ENCODE assay signal across 8 mouse cellular contexts in the genomic region with DNA sequence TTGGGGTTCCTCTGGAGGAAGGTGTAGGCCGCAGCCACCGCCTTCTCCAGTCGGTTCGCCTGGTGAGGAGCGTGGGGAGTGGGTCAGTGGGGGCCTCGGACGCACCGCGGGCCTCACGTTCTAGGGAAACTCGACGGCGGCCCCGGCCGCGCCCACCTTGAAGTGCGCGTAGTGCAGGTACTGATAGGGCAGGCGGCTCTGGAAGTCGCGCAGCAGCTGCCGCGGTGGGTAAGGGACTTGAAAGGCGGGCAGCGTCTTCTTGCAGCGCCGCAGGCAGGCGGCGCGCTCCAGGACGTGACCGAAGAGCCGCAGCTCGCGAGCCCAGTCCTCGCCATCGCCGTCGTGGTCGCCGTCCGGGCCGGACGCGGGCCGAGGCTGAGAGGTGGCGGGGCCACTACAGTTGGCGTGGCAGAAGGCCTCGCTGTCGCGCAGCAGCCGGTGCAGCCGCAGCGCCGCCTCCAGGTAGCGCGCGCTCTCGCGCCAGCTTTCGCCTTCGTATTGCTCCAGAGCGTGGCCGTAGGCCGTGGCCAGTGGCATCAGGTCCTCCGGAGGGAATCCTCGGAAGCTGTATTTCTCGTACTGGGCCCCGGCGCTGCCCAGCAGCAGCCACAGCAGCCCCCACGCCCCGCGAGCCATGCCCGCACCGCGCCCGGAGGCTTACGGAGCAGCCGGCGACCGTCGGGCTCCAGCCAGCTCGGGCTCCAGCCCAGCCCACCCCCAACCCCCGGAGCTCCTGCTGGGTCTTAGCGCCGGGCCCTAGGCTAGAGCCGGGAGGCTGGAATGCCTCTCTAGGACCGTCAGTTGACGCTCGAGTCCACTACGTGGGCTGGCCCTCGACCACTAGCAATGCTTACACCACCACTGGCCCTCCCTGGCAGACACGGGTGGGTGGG. TPM values are rescaled to one million over a fixed set of nuclear protein-coding genes. Genes with fewer than 3 reads are reported as not detected.
DNase-seq lines count a peak whose midpoint lies in the region; ATAC-seq lines count a peak whose summit lies in the region.

TSS of gene P3h4 (minus strand) at position 816 of the 893 bp plus-strand sequence.

- H3K27me3 ChIP-seq in hindbrain, embryonic 14.5 days (ENCODE audit: control insufficient read depth, insufficient read depth, low read length): peaks cover 24% of the 10 kb centered on the region

- peak within 1 kb of the TSS; percentile 39 for H3K4me3 ChIP-seq in hindbrain, embryonic 14.5 days (replicated peaks; ENCODE audit: low read length)

- no peaks in the 10 kb centered on the region for H3K9me3 ChIP-seq in hindbrain, embryonic 14.5 days (ENCODE audit: control insufficient read depth, low read length)

- peak within 1 kb of the TSS; percentile 16 for H3K27ac ChIP-seq in hindbrain, embryonic 14.5 days

- H3K4me2 ChIP-seq in hindbrain, embryonic 14.5 days (replicated peaks): peak within 1 kb of the TSS; percentile 47

- peak; percentile 93 for ATAC-seq in hindbrain, embryonic 14.5 days (ENCODE audit: low FRiP score)
- ATAC-seq in megakaryocyte, adult 5-6 weeks (ENCODE audit: poor library complexity, severe bottlenecking): peak; percentile 72

- H3K36me3 ChIP-seq in hindbrain, embryonic 14.5 days (replicated peaks; ENCODE audit: control insufficient read depth, insufficient read depth): peaks cover 3% of the 10 kb centered on the region; the same call in 1 of the 2 replicates

- H3K4me1 ChIP-seq in hindbrain, embryonic 14.5 days (replicated peaks; ENCODE audit: control insufficient read depth, insufficient read depth, low read length): peaks cover 9% of the 10 kb centered on the region

- DNase-seq in adipocyte (ENCODE audit: low spot score): peak; percentile 94
- DNase-seq in cerebellum, postnatal 36 days: peak; percentile 83 to 90
- DNase-seq in gastrocnemius, adult 8-10 months (ENCODE audit: low spot score in 2 of 2): peak; percentile 71
- DNase-seq in hindbrain, embryonic 14.5 days (ENCODE audit: low spot score): peak; percentile 78
- DNase-seq in left cerebral cortex, adult 8-10 months (ENCODE audit: low spot score in 2 of 2): no peak
- DNase-seq in right cerebral cortex, adult 2 months (ENCODE audit: low spot score in 2 of 2): peak; percentile 63 to 77
- DNase-seq in urinary bladder, postnatal 25 days (ENCODE audit: low spot score): peak; percentile 75

- H3K9ac ChIP-seq in hindbrain, embryonic 14.5 days: peak within 1 kb of the TSS; percentile 54

- WGBS in hindbrain, embryonic 14.5 days: 2% methylated on average over 88 of the region's 93 CpGs

RNA-seq across cellular contexts. Expression of gene P3h4, which starts in this region (rescaled TPM):
- 1 to 10 TPM; 1.5 to 3.5 (median 2.3) TPM for total RNA-seq in gastrocnemius, adult 8-10 months (2022)
- 19.1 and 20.4 TPM in 2 replicates for polyA plus RNA-seq in hindbrain, embryonic 14.5 days (2014; fragmentation: Nextera tagmentation; extraction: Ambion mirVana)
- 10 to 100 TPM; 10.4 to 12.8 (median 12.3) TPM for total RNA-seq in left cerebral cortex, adult 8-10 months (2022)
- total RNA-seq in megakaryocyte, adult 5-6 weeks (2015): not detected in 2 replicates
- total RNA-seq in megakaryocyte, adult 5-6 weeks (2017): 0.08 TPM in 1 of 2 replicates, not detected in the other

Comparison
In these comparisons a context has a peak if more than half of its experiments do, and no peak if none do; other contexts are left out.
1. Peak in ATAC-seq in megakaryocyte, adult 5-6 weeks; RNA of the gene not detected or under 1 TPM.
2. DNase-seq: peak in adipocyte (single experiment), cerebellum, postnatal 36 days (2 of 2), gastrocnemius, adult 8-10 months (2 of 2), hindbrain, embryonic 14.5 days (single experiment), right cerebral cortex, adult 2 months (2 of 2) and urinary bladder, postnatal 25 days (single experiment); none in left cerebral cortex, adult 8-10 months (0 of 2).